29 mouse cellular contexts compared by ENCODE assay signal in the genomic region with DNA sequence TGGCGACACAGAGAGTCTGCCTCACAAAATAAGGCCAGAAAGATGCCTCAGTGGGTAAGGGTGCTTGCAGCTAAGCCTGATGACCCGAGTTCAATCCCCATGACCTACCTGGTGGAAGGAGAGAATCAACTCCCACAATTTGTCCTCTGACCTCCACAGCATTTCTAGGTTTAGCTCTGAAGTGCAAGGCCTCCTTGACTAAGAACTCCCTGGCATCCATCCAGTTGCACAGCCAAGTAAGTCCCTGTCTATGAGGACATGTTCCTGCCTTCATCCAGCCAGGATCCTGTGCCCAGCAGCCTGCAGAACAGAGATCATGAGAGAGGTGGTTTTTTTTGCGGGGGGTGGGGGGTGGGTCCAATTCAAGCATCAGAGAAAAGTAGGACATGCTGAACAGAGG. TPM values are rescaled to one million over a fixed set of nuclear protein-coding genes. Genes with fewer than 3 reads are reported as not detected.
"Had no signal": no experiment of that assay in that cellular context is flagged by ENCODE, and none has a peak within 500 bp of the region (broad histone marks: within the 10 kb centered on the region; RNA-seq: fewer than 3 reads in every experiment).

No protein-coding gene starts in this region.

- H3K9ac ChIP-seq: limb, embryonic 12.5 days; limb, embryonic 15.5 days; liver, embryonic 14.5 days; liver, postnatal 0 days; lung, embryonic 14.5 days; midbrain, embryonic 13.5 days; neural tube, embryonic 13.5 days had no signal

- H3K36me3 ChIP-seq: limb, embryonic 12.5 days; limb, embryonic 15.5 days; midbrain, embryonic 10.5 days; midbrain, embryonic 13.5 days; neural tube, embryonic 13.5 days had no signal

- H3K27ac ChIP-seq: limb, embryonic 12.5 days; limb, embryonic 15.5 days; liver, embryonic 14.5 days; midbrain, embryonic 10.5 days; midbrain, embryonic 13.5 days; neural tube, embryonic 13.5 days; stomach, postnatal 0 days had no signal

- H3K9me3 ChIP-seq: limb, embryonic 12.5 days; limb, embryonic 15.5 days; megakaryocyte, embryonic 14.5 days; midbrain, embryonic 10.5 days; midbrain, embryonic 13.5 days; neural tube, embryonic 13.5 days had no signal

- H3K27me3 ChIP-seq: limb, embryonic 12.5 days; limb, embryonic 15.5 days; midbrain, embryonic 13.5 days; neural tube, embryonic 13.5 days had no signal

- H3K4me3 ChIP-seq: limb, embryonic 12.5 days; limb, embryonic 15.5 days; megakaryocyte, embryonic 14.5 days; midbrain, embryonic 10.5 days; midbrain, embryonic 13.5 days; myocyte; neural tube, embryonic 13.5 days had no signal

- H3K4me2 ChIP-seq: limb, embryonic 12.5 days; limb, embryonic 15.5 days; liver, embryonic 11.5 days; lung, embryonic 14.5 days; midbrain, embryonic 13.5 days; neural tube, embryonic 13.5 days had no signal

- DNase-seq: kidney, postnatal 14 days; kidney, postnatal 4 days; left cerebral cortex, postnatal 4 days; liver, postnatal 0 days; lung, embryonic 14.5 days; right cerebral cortex, postnatal 4 days; thymus, postnatal 25 days had no signal

- ATAC-seq: liver, postnatal 0 days; lung, postnatal 0 days; midbrain, embryonic 13.5 days; midbrain, embryonic 16.5 days had no signal

RNA-seq across cellular contexts. Expression of a gene that starts 45.2 kb away (rescaled TPM):
- total RNA-seq: layer of hippocampus, adult 18-20 months; layer of hippocampus, postnatal 14 days; left cerebral cortex, adult 8-10 months; left cerebral cortex, postnatal 14 days; left cerebral cortex, postnatal 4 days; monocyte, adult 5-6 weeks; neutrophil, adult 5-6 weeks had no signal
- polyA plus RNA-seq: kidney, embryonic 16.5 days; limb, embryonic 12.5 days; limb, embryonic 15.5 days; liver, embryonic 11.5 days; liver, embryonic 14.5 days; lung, embryonic 14.5 days; lung, postnatal 0 days; midbrain, embryonic 10.5 days; midbrain, embryonic 13.5 days; midbrain, embryonic 16.5 days; myocyte; neural tube, embryonic 13.5 days; stomach, embryonic 14.5 days; stomach, postnatal 0 days; thymus, postnatal 0 days; urinary bladder, adult 2 months had no signal
